Mouse (Mus musculus): ENCODE data around the gene Pitpnb. TPM values are rescaled to one million over a fixed set of nuclear protein-coding genes. Genes with fewer than 3 reads are reported as not detected.

Pitpnb gene
- total RNA-seq, 2 experiments from 2014 or later = 55.4 to 57.8 TPM

DNA sequence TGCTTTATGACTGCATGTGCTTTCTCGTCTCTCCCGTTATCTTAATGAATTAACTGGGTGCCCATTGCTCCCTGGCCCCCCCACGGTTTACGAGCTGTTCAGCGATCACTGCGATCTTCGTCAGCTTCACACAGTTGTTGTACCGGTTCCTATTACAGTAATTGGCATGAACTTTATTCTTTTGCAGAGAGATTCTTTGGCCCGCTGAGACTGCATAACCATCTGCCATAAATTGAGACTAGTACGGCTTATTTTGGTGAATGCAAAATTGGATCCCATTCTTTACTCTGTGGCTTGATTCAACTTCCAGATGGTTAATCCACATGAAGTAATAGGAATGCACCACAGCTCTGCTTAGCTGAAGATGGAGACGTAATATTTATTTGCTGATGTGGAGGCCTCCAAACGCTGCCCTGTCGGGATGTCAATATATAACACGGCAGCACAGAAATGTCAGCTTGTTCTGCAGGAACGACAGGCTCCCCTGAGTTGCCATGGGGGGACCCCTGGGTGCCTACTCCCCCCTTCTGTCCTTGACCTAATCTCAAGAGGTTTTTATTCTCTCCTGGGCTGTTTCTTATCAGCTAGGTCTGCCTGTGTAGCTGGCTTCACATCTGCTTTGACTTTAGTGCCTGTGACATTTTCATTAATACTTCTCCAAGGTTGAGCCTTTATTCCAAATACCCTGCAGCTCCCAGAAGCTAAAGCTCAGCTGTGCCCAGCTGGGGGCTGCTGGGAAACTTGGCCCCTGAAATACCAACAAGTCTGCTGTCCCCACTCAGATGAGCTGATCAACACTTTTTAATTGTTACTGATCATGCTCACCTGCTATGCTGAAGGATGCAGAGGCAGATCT, 63.9 kb downstream of the Pitpnb start:
- no peak for DNase-seq
- intact Hi-C loops (cut with DNase I) = no loop called here

DNA sequence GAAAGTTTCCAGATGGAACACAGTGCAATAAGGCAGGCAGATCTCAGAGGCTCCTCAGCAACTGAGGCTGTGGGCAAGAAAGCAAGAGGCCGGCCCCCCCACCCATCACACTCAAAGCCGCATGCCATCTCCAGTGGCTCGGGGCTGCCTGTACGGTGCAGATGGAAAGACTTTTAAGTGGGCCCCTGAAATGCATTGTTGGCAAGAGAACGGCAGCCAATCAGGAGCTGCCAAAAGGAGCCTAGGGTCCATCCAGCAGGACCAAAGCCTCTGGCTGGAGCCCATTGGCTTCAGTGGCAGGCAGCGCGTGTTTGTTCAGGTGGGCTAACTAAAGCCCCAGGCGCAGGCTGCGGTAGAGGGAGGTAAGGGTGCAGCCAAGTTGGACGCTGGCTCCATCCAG, 65.2 kb downstream of the Pitpnb start:
- intact Hi-C loops (cut with DNase I) = no loop called here
- DNase-seq = no peak

DNA sequence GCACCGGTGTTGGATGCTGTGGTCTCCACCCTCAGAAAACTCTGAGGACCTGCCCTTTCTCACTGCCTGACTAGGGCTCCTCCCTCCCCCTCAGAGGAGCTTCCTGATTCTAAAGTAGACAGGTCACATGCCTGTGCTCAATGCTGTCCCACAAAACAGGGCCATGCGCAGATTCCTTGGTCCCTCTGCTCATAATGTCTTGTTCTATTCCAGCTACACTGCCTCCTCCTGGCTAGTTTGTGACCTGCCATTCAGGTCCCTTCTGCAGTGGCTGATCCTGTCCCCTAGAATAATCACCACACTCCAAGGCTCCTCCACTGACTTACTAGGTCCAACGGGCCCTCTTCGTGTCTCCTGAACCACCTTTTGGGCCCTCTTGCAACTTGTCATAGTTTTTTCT, 65.6 kb downstream of the Pitpnb start:
- intact Hi-C loops (cut with DNase I) = no loop called here
- no peak for DNase-seq

DNA sequence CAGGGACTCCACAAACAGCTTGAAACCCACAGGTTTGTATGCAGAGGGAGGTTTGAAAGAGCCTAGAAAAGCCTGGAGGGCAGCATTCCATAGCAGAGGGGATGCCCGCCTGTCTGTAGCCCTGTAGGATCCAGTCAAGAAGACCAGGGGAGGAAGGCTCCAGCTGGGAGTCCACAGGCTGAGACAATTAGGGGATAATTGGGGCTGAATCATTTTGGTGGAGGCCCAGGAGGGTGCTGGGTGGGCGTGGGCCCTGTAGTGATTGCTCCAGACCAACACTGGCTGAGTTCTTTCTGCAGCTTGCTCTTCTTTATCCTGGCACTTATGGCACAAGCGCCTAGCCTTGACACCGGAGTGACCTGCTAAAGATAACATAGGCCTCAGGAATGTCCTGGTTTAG, 67.9 kb downstream of the Pitpnb start:
- DNase-seq = no peak
- intact Hi-C loops (cut with DNase I) = no loop called here

DNA sequence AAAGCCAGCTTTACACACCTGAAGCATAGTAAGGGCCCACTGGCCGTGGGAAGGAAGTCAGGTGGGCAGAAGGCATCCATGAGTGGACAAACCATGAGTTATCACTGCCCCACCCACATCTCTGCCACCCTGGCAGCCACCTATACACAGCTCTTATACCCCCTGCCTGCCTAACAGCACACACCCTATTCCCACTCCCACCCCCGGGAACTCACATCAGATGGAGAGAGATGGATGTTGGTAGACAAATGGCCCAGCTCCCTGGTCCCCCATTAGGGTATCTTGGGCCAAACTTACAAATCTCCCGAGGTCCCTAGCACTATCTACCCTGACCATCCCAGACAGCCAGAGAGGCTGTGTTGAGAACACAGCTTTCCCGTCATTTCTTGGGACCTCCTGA, 68.7 kb downstream of the Pitpnb start:
- no peak for DNase-seq
- intact Hi-C loops (cut with DNase I) = no loop called here

DNA sequence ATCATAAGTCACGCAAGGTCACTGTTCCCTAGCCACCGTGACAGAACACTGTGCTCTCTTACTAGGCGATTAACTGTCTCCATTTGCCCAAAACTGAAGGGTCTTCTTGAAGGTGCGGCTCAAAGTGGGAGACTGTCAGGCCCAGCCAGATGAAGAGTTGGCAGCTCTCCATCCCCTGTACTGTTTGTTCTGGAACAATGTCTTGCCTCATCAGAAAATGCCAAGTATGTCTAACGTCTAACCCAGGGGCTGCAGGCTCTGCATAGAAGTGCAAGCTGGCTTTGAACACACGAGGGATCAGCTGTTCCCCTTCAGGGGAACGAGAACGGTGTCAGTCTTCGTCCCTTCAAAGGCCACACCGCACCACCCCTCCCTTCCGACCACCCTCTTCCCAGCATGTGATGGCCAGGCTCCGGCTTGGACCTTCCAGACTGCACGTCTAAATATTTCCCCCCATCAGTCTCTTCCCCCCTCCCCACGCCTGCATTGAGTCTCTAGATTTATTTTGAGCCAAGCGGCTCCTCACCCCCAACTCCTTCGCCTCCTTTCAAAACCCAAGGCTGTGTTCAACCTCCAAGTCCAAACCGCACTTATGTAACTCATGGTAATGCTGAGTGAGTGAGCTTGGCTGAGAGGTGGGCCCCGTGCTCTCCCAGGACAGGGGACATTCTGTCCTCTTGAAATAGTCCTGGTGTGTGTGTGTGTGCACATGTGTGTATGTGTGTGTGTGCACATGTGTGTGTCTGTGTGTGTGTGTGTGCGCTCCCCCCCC, 71.5 kb downstream of the Pitpnb start:
- DNase-seq = peak in 1 of 2 experiments; percentile 29
- intact Hi-C loops (cut with DNase I) = no loop called here

DNA sequence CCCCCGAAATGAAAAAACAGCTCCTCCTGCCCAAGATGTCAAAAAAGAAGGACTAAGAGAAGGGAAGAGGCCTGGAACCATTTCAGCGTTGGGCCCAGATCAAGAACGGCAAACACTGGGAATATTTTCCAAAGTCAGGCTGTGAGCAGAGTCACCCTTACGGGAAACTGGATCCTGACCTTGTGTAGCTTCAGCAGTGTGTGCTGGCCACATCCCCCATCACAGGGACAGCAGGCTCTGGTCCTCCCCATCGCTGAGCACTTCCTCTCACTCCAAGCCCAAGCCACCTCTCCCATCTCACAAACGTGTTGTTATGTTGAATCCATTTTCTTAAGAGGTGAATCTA, 72.1 kb downstream of the Pitpnb start:
- intact Hi-C loops (cut with DNase I) = no loop called here
- peak in 1 of 2 experiments; percentile 30 for DNase-seq

DNA sequence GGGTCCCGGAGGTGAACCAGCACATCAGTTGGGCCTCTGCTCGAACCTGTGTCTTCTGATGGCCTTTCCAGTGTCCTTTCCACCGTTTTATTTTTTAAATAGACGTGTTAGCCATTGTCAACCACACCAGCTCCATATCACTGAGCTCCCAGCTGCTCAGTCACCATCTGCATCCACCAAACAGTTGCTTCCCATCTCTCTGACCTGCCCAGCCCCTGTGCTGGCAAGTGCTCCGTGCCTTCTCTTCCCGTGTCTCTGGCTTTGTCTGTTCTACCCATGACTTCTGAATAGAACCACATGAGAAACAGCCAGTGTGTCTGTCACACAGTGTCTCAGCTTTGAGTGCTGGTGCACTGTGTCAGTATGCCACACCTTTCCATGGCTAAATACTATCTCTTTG, 74.2 kb downstream of the Pitpnb start:
- intact Hi-C loops (cut with DNase I) = no loop called here
- no peak for DNase-seq

DNA sequence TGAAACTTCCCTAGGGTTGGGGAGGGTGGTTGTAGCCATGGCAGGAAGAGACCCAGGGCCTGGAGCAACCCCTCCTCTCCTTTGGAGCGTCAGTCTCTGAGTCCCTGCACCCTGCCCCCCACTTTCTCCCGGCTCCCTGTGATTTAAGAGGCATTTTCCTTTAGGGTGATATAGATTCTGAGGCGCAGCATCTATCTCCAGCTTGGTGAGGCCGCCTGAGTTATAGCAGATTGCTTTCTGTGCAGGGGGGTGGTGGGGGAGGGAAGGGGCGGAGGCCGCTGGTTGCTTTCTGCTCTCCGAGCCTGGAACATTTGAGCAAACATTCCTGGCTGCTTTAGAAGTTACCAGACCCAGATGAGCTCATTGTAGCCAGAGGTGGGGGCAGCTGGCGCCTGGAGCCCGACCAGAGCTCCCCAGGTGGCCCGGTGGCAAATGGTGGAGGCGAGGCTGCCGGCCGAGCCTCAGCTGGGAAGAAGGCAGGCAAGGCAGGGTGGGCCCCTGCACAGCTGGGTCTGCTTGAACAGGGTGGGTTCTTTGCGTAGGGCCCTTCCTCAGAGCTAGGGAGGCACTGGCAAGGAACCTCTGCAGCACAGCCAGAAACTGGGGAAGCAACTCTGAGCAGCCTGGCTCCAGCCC, 78.0 kb downstream of the Pitpnb start:
- DNase-seq = peak; percentile 64 to 65
- intact Hi-C loops (cut with DNase I) = no loop called here

DNA sequence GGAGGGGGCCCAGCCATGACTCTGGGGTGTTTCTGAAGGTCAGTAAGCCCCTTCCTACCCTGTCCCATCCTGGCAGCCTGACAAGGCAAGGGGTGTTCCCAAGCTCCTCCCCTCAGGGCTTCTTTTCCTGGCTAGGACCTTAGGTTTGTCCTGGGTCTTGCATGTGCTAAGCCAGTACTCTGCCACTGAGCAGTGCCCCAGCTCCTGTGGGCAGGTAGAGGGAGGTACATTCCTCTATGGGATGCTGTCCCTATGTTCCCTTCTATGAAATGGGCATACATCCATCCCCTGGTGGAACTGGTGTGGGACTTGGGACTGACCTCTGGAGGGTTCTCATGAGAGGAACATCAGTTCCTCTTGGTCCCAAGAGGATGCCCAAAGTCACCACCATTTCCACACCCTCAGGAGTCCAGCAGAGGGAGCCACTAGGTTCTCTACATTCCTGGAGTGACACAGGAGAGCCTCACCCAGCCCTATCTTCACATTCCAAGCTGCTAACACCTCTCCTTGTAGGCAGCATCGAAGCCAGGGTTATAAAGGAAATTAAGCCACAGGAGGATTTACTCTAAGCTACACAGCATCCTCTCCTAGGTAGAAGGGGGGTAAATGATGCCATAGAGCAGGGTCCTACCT, 79.0 kb downstream of the Pitpnb start:
- intact Hi-C loops (cut with DNase I) = loop anchor here (5.0 to 10.0 kb wide), 3 partner anchors 403 to 665 kb away; no protein-coding TSS in a partner anchor
- peak; percentile 31 to 57 for DNase-seq

DNA sequence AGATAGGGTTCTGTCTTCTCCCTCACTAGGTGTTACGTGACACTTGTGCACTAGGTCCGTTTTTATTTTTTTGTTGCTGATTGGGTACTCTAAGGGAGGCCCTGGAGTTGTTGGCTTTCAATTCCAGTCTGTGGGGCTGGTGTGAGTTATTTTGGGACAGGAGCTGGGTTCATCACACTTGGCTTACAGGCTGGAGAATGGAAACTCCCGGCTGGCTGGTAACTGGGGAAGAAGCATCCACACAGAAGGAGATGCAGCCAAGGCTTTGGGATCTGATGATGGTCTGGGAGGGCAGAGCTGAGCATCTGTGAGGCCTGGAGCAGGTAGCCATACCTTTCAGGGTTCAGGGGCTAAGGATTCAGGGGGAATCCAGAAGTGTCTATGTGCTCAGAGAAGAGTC, 80.1 kb downstream of the Pitpnb start:
- intact Hi-C loops (cut with DNase I) = loop anchor here (5.0 to 10.0 kb wide), 3 partner anchors 402 to 664 kb away; no protein-coding TSS in a partner anchor
- DNase-seq = no peak

DNA sequence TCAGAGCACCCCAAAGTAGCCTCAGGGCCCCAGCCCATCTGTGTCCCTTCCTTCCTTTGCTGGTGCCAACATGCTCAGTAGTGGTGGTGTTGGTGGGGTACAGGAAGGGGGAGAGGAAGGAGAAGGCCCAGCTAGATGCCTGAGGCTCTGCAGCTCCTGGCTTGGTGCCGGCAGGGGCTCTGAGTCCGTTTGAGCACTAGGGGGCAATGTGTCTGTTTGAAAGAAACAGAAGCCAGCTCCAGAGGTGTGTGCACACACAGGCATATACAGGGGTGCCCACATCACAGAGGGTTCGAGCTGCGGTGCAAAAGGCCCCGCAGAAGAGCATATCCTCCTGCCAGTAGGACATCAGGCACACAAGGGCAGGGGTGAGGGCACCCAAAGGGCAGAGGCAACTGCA, 83.6 kb downstream of the Pitpnb start:
- DNase-seq = peak; percentile 90 to 94
- intact Hi-C loops (cut with DNase I) = loop anchor here (1.0 to 10.0 kb wide), 5 partner anchors 269 to 739 kb away; no protein-coding TSS in a partner anchor

DNA sequence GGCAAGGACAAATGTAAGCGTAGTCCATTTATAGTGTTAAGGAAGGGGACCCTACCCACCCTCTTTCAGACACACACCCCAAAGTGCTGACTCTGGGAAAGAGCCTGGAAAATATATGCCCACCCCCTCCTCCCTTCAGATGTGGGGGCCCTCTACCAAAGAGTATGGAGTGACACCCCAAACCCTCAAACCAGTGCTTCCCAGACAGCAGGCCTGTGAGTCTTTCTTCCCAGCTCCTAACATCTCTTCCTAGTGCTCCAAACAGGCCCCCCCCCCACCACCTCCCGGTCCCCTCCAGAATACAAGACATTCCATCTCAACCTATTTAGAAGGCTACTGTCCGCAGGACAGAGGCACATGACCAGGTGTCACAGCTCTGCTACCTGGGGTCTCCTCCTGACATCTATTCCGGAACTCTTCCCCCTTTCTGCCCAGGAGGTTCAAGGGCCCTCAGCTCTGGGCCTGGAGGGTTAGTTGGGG, 84.2 kb downstream of the Pitpnb start:
- no peak for DNase-seq
- intact Hi-C loops (cut with DNase I) = loop anchor here (1.0 to 10.0 kb wide), 6 partner anchors 162 to 738 kb away; no protein-coding TSS in a partner anchor

DNA sequence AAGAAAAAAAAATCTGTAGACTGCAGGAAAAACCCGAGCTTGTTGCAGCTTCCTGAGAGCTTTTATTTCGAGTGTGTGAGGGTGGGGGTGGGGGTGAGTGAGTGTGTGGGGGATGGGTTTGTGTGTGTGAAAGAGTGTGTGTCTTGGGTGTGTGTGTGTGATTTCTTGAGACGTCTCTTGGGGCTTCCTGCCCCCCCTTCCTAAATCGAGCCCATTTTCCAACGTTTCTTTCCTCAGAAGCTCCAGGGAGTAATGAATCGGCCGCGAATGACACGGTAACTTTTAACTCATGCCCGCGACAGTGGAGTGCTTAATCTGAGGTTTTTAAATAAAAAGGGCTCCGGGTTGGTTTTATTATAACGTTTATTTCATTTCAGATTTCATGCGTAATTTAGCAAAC, 85.0 kb downstream of the Pitpnb start:
- intact Hi-C loops (cut with DNase I) = loop anchor here (5.0 to 10.0 kb wide), 2 partner anchors 162 to 659 kb away; no protein-coding TSS in a partner anchor
- DNase-seq = no peak

DNA sequence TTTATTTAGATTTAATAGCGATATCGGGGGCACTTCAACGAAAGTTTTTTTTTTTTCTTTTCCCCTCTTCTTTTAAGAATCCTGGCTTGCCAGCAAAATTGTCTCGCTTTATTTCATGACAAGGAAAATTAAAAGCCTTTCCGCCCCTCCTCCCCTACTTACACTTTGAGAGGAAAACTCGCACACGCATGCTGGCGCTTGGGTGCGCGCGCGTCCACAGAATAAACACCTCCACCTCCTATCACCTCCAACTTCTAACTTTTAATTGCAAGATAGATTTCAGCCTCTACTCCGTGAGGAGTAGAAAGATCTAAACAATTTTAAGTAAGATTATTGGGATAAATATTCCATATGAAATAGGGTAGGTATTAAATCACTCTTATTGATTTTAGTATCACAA, 85.5 kb downstream of the Pitpnb start:
- no peak for DNase-seq
- intact Hi-C loops (cut with DNase I) = loop anchor here (2.0 to 10.0 kb wide), 4 partner anchors 51 to 659 kb away; no protein-coding TSS in a partner anchor

DNA sequence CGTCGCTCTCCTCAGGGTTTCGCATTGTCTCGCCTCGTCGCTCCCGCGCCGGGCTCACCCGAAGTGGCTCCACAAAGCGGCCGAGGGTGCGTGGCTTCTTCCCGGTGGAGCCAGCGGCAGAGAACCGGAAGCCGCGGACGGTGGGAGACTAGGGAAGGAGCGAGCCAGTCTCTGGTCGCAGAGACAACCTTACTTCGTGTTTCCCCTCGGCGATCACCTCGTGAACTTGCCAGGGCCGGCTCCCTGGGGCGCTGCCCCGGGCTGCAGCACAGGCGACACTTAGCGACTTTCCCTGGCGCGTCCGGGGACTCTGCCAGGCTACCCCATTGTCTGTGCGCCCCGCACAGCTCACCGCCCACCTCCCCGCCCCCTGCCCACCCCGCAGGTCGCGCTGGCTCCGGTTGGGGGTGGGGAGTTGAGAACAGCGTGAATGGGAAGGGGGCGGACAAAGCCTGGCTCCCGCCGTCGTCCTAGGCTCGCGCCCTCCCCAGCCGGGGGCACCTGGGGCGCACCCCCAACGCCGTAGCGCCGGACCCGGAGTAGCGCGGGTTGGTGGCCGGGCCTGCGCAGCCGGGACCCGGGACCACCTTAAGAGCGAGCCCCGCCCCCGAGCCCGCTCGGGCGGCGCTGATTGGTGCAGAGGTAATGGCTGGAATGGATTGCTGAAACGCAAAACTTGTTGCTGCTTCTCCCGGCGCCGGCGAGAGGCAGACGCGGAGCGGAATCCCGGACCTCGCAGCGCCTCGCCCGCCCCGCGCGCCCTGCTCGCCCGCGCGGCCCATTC, 86.2 kb downstream of the Pitpnb start, which contains the start of gene Mn1:
Gene Mn1, plus strand, starts transcription at position 772 of the 784 bp plus-strand sequence.
- intact Hi-C loops (cut with DNase I) = loop anchor here (1.0 to 10.0 kb wide), 5 partner anchors 50 to 658 kb away; no protein-coding TSS in a partner anchor
- peak; percentile 93 to 95 for DNase-seq

DNA sequence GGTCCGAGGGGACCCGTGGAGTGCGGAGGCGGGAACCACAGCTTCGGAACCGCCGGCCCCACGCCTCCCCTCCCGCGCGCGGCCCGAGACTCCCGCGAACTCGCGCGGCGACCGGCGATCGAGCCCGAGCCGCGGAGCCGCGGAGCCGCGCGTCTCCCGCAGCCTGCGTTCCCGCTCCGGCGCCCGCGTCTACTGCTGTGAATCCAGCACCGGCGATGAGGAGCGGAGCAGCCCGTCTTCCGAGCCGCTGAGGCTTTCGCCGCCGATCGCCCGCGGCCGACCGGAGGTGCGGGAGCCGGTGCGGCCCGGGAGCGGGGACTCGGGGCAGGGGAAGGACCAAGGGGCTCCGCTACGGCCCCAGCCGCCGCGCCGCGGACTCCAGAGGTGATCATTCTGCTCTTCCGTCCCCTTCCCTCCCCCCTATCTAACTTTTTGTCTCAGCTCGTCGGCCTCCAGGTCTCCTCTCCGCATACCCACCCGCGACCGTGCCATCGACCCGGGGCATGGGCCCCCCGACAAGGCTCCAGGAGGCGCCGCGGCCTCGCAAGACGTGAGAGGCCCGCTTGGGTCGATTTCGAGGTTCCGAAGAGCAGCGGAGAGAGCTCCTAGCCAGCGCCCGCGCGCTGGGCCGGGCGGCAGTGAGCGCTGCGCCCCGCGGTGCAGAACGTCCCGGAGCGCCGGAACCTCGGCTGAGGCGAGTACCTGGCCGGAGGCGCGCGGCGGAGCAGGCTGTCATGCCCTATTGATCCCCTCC, 87.0 kb downstream of the Pitpnb start:
- intact Hi-C loops (cut with DNase I) = loop anchor here (1.0 to 10.0 kb wide), 5 partner anchors 49 to 657 kb away; no protein-coding TSS in a partner anchor
- DNase-seq = peak; percentile 49 to 60

All from heart, postnatal 10 days (tissue).